Mouse (Mus musculus) kidney, embryonic 14.5 days (tissue): ENCODE data around the gene Bicdl1. TPM values are rescaled to one million over a fixed set of nuclear protein-coding genes. Genes with fewer than 3 reads are reported as not detected.

Experiments
- ATAC-seq: fragments of 200-750 bp; cut with Nextera tagmentation; 2 replicates; pipeline ENCODE4 v1.8.0; 2017; ENCODE audit warnings: moderate number of reproducible peaks, mild to moderate bottlenecking, moderate TSS enrichment, moderate library complexity; ENCODE audit not compliant: low FRiP score, low TSS enrichment
- H3K27ac ChIP-seq: fragments of 300-500 bp; sonication (generic); 2 replicates; pipeline ENCODE4 v1.5.1; 2014; ENCODE audit warnings: low read depth, mild to moderate bottlenecking, low read length, moderate library complexity, mixed read lengths
- H3K27me3 ChIP-seq: fragments of 300-500 bp; sonication (generic); 2 replicates; pipeline ENCODE4 v1.6.1; 2014; ENCODE audit warnings: mild to moderate bottlenecking, low read length; ENCODE audit not compliant: control insufficient read depth, insufficient read depth
- H3K36me3 ChIP-seq: fragments of 300-500 bp; sonication (generic); 2 replicates; pipeline ENCODE4 v1.6.1; 2014; ENCODE audit warnings: low read length, mixed read lengths; ENCODE audit not compliant: control insufficient read depth, insufficient read depth
- H3K4me1 ChIP-seq: fragments of 300-500 bp; sonication (generic); 2 replicates; pipeline ENCODE4 v1.6.1; 2014; ENCODE audit warnings: low read length, mixed read lengths; ENCODE audit not compliant: control insufficient read depth, insufficient read depth
- H3K4me2 ChIP-seq: fragments of 300-500 bp; sonication (generic); replicated peaks from 2 replicates; pipeline ENCODE4 v1.6.1; 2014; ENCODE audit warnings: low read depth, mild to moderate bottlenecking, low read length
- H3K4me3 ChIP-seq: fragments of 300-500 bp; sonication (generic); 2 replicates; pipeline ENCODE4 v1.5.1; 2014; ENCODE audit warnings: mild to moderate bottlenecking, low read length
- H3K9ac ChIP-seq: fragments of 300-500 bp; sonication (generic); 2 replicates; pipeline ENCODE4 v1.6.1; 2014; ENCODE audit warnings: low read depth, mild to moderate bottlenecking, low read length, moderate library complexity
- H3K9me3 ChIP-seq: fragments of 300-500 bp; sonication (generic); 2 replicates; pipeline ENCODE4 v1.6.1; 2016; ENCODE audit warnings: low read length; ENCODE audit not compliant: control insufficient read depth
- WGBS: fragments of 180-500 bp; shearing (Covaris S2); extraction: QIAGEN DNeasy Blood & Tissue Kit; methylation state at CpG from one replicate; pipeline ENCODE4 v1.1.7; 2014; 5-methylcytosine and 5-hydroxymethylcytosine counted together
- polyA plus RNA-seq: library from polyadenylated mRNA; unstranded; fragments of >200 nt; fragmentation: Nextera tagmentation; extraction: Ambion mirVana; gene quantifications from 2 replicates; pipeline ENCODE4 v1.2.1, GENCODE M21; 2014

Bicdl1 gene
- polyA plus RNA-seq, 1 experiment from 2014 or later: 10.5 TPM

DNA sequence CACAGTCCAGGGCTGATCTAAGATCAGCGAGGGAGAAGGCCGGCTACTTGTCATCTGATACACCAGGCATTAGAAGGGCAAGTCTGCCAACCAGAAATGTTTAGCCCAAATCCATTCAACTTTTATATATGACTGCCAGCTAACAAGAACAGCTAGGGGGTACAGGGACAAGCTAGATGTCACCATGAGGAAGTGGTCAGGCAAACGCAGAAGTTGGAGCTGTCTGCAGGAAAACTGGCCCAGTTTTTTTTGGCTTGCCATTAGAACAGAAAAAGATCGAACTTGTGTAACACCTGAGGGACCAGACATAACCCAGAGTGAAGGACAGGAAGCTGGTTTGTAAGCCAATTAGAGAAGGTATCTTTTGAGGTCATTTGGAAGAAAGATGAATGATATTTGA is 30.2 kb downstream of the Bicdl1 start:
- no peak overlapping the region for H3K4me3 ChIP-seq
- no peak for ATAC-seq
- WGBS: 67% methylated on average over 4 of the region's 4 CpGs
- no peaks in the 10 kb centered on the region for H3K36me3 ChIP-seq
- H3K9ac ChIP-seq: no peak overlapping the region
- H3K27ac ChIP-seq: no peak overlapping the region
- H3K4me2 ChIP-seq: no peak overlapping the region
- H3K4me1 ChIP-seq: no peaks in the 10 kb centered on the region
- H3K9me3 ChIP-seq: no peaks in the 10 kb centered on the region
- H3K27me3 ChIP-seq: no peaks in the 10 kb centered on the region

DNA sequence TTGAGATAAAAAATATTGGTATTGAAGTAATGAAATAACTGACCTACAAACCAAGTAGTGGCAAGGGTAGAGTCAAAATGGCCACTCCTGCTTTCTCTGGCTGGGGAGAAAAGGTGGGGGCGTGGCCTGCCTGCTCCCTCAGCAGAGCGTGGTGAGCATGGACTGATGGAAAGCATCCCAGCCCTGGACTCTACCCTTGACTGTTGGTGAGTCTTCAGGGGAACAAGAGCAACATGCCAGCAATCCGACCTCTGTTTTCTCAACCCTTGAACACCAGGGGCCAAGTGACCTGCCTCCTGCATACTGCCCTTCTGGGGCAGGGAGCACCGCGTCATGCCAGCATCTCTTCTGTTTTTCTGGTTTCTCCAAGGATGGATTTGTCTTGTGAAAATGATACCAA is 34.6 kb downstream of the Bicdl1 start:
- Histone ChIP-seq H3K4me1 (no peaks in the 10 kb centered on the region), H3K27me3 (no peaks in the 10 kb centered on the region), H3K9ac (no peak overlapping the region), H3K4me3 (no peak overlapping the region), H3K27ac (no peak overlapping the region), H3K36me3 (no peaks in the 10 kb centered on the region), H3K9me3 (no peaks in the 10 kb centered on the region), H3K4me2 (no peak overlapping the region)
- ATAC-seq: no peak
- WGBS: 40% methylated on average over 5 of the region's 5 CpGs

DNA sequence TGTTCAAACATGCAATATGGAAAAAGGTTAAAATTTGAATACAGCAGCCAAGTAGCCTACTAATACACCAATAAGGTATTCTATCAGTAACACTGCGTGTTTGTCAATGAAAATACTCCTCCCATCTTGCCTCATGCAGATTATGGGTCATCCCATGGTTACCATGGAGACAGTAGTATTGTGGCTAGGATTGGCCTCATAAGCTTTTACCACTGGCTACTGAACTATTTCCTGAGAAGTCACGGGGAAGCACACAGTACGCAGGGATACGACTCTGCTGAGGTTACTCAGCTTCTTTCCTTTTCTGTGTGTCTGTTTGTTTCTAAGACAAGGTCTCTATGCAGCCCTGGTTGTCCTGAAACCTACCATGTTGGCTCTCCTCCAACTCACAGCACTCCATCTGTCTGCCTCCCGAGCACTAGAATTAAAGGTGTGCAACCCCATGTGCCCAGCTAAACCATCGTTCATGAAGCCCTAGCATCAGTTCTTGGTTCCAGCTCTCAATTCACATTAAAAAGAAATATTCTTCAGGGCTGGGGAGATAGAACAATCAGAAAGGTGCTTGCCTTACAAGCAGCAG is 36.1 kb downstream of the Bicdl1 start:
- 73% methylated on average over 6 of the region's 6 CpGs for WGBS
- H3K4me2 ChIP-seq: no peak overlapping the region
- H3K27me3 ChIP-seq: no peaks in the 10 kb centered on the region
- no peaks in the 10 kb centered on the region for H3K4me1 ChIP-seq
- H3K36me3 ChIP-seq: no peaks in the 10 kb centered on the region
- no peak for ATAC-seq
- no peak overlapping the region for H3K9ac ChIP-seq
- no peak overlapping the region for H3K27ac ChIP-seq
- H3K9me3 ChIP-seq: no peaks in the 10 kb centered on the region
- no peak overlapping the region for H3K4me3 ChIP-seq

DNA sequence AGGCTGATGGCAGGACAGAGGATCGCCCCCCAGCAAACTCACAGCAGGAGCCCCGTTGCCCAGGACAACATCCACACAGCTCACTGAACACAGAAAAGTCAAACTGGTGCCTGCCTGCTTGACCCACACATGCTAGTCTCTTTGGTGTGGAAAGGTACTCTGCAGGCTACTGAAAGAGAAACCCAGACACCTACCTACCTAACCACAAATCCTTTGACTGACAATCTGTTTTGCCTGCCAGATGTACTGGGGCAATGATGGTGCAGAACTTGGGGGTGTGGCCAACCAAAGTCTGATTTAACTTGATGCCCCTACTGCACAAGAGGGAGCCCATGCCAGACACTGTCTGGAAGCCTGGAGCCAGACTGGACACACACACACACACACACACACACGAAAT is 38.1 kb downstream of the Bicdl1 start:
- Histone ChIP-seq H3K9ac (no peak overlapping the region), H3K4me2 (no peak overlapping the region), H3K4me1 (no peaks in the 10 kb centered on the region), H3K4me3 (no peak overlapping the region), H3K27me3 (no peaks in the 10 kb centered on the region), H3K9me3 (no peaks in the 10 kb centered on the region), H3K36me3 (no peaks in the 10 kb centered on the region), H3K27ac (no peak overlapping the region)
- ATAC-seq: no peak
- 75% methylated on average over 3 of the region's 3 CpGs for WGBS

DNA sequence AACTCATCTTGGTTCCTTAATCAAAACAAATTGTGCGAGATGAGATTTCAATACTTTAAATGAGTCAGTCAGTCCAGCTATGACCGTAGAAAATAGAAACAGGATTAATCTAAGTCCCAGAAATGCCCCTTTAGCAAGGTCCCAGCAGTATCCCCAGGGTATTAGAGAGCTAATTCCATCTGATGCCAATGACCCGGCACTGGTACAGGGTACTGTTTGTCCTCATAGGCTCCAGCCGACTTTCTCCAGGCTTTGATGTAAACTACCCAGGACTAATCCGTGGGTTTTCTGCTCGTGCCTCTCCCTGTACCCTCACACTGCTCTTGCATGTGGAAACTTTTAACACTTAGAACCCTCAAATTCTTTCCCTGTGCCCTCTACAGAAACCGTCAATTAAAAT is 44.7 kb downstream of the Bicdl1 start:
- Histone ChIP-seq H3K4me2 (no peak overlapping the region), H3K27me3 (no peaks in the 10 kb centered on the region), H3K9ac (no peak overlapping the region), H3K9me3 (no peaks in the 10 kb centered on the region), H3K27ac (no peak overlapping the region), H3K4me1 (no peaks in the 10 kb centered on the region), H3K4me3 (no peak overlapping the region), H3K36me3 (no peaks in the 10 kb centered on the region)
- ATAC-seq: no peak
- WGBS: 68% methylated on average over 7 of the region's 7 CpGs

DNA sequence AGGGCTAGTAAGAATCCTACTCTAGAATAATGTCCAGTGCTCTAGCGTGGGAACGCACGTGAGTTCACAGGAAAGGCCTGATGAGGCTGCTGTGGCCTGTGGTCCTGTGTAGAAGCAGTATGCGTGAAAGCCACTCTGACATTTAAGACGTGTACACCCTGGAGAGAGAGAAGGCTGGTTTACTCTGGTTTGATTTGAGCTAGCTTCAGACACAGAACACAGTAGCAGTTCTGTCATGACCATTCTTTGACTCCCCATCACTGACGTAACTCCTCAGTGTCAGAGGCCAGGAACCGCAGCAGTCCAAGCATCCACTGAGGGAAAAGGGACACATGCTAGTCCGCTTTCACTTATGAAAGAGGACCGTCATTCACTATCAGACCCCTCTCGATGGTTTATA is 46.3 kb downstream of the Bicdl1 start:
- WGBS: 90% methylated on average over 10 of the region's 10 CpGs
- no peak for ATAC-seq
- no peaks in the 10 kb centered on the region for H3K36me3 ChIP-seq

DNA sequence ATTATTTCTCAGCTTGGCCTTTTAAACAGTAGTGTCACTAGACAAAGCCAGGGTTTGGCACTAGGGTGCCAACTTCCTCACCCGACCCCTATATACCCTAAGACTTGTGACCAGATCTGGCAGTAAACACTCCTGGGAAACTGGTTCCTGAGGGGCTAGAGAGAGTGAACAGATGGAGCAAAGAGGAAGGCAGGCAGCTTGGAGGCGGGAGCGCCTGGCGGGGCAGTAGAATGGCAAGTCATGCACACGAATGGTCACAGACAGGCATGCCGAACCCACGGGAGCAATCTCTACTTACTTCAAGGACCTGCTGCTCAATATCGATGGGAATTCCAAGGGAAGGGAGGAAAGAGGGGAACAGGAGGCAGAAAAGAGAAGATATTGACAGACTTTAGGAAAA is 59.6 kb downstream of the Bicdl1 start:
- Histone ChIP-seq H3K9me3 (no peaks in the 10 kb centered on the region), H3K27me3 (no peaks in the 10 kb centered on the region), H3K4me3 (no peak overlapping the region), H3K9ac (no peak overlapping the region), H3K36me3 (no peaks in the 10 kb centered on the region), H3K4me2 (no peak overlapping the region), H3K27ac (no peak overlapping the region), H3K4me1 (0 out of 2 replicates have a peak, but pooled peaks cover 12% of the 10 kb centered on the region)
- 41% methylated on average over 8 of the region's 8 CpGs for WGBS
- ATAC-seq: no peak

More for the DNA sequence above, 46.3 kb downstream of the Bicdl1 start:
- Histone ChIP-seq H3K4me2 (no peak overlapping the region), H3K4me1 (no peaks in the 10 kb centered on the region), H3K27ac (no peak overlapping the region), H3K9me3 (no peaks in the 10 kb centered on the region), H3K9ac (no peak overlapping the region), H3K27me3 (no peaks in the 10 kb centered on the region), H3K4me3 (no peak overlapping the region)

DNA sequence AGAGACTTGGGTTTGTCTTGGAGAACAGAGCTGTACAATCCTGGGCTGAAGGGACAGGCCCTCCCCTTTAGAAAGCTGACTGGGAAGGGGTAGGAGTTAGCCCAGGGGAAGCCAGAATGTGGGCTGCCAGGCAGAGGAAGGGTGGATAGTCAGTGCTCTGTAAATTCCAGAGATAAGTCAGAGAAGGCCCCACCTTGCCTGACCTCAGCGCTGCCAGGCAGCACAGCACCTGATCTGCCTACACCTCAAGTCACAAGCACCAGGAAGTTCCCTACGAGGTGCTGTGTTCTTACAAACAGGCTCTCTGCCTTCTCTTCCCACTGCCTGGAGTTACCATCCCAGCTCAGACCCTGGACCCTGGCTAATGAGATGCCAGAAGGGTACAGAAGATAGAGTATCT is 61.0 kb downstream of the Bicdl1 start:
- Histone ChIP-seq H3K4me3 (no peak overlapping the region), H3K27ac (no peak overlapping the region), H3K27me3 (no peaks in the 10 kb centered on the region), H3K9me3 (no peaks in the 10 kb centered on the region), H3K4me1 (0 out of 2 replicates have a peak, but pooled peaks cover 12% of the 10 kb centered on the region), H3K9ac (no peak overlapping the region), H3K36me3 (no peaks in the 10 kb centered on the region), H3K4me2 (no peak overlapping the region)
- no peak for ATAC-seq
- 67% methylated on average over 2 of the region's 2 CpGs for WGBS

DNA sequence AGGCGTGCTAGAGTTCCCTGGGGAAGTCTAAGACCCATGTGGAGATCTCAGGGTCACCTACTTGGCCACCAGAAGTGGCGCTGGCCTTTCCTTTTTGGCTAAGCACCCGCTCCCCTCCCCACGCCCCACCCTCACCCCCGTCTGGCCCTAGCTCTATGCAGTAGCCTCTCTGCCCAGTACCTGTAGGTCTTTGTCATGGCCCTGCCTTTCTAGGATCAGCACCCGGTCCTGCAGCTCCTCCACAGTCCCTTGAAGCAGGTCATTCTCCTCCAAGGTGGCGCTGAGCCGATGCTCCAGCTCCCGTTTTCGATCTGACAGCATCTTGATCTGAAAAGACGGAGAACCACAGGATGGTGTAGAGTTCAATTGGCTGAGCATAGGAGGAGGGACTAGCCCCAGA is 61.4 kb downstream of the Bicdl1 start:
- no peak overlapping the region for H3K27ac ChIP-seq
- WGBS: 88% methylated on average over 11 of the region's 11 CpGs
- ATAC-seq: no peak

More for the DNA sequence above, 61.4 kb downstream of the Bicdl1 start:
- H3K9ac ChIP-seq: no peak overlapping the region
- H3K4me3 ChIP-seq: no peak overlapping the region
- H3K9me3 ChIP-seq: no peaks in the 10 kb centered on the region
- no peak overlapping the region for H3K4me2 ChIP-seq
- H3K27me3 ChIP-seq: no peaks in the 10 kb centered on the region
- no peaks in the 10 kb centered on the region for H3K36me3 ChIP-seq
- 0 out of 2 replicates have a peak, but pooled peaks cover 12% of the 10 kb centered on the region for H3K4me1 ChIP-seq
